Mouse (Mus musculus): ENCODE measurements at regions not wholly inside any gene's neighbourhood (a gene's known extent, or its start where the extent isn't known, plus 50 kb on each side); places are given as distances from the start of the nearest gene placed in this dataset.

GRCm38 (mm10) chr13:60237091-60237490 lies 59.9 kb upstream of the Gas1 start:
- DNase-seq (ENCODE audit: low spot score) (no peak), ATAC-seq (ENCODE audit: insufficient number of reproducible peaks, low FRiP score, low TSS enrichment, low read depth) (no peak)
- no peaks in the 10 kb centered on the region for H3K36me3 ChIP-seq (ENCODE audit: control insufficient read depth, insufficient read depth, low read length)
- 92% methylated on average over 3 of the region's 3 CpGs for WGBS
- peaks cover under 1% of the 10 kb centered on the region; the same call in 1 of the 2 replicates for H3K4me1 ChIP-seq (ENCODE audit: control insufficient read depth, insufficient read depth, low read length)
- H3K9ac ChIP-seq (ENCODE audit: low read length): no peak overlapping the region
- no peaks in the 10 kb centered on the region for H3K9me3 ChIP-seq (ENCODE audit: control insufficient read depth, low read length)
- H3K4me3 ChIP-seq (ENCODE audit: low read depth, low read length): no peak overlapping the region
- no peaks in the 10 kb centered on the region for H3K27me3 ChIP-seq (ENCODE audit: control insufficient read depth, insufficient read depth, low read length)
- H3K27ac ChIP-seq (replicated peaks; ENCODE audit: low read depth, low read length): no peak overlapping the region
- no peak overlapping the region for H3K4me2 ChIP-seq (ENCODE audit: low read depth, severe bottlenecking)

GRCm38 (mm10) chr13:60242447-60243109 lies 65.4 kb upstream of the Gas1 start:
- Histone ChIP-seq H3K9me3 (ENCODE audit: control insufficient read depth, low read length) (no peaks in the 10 kb centered on the region), H3K4me2 (ENCODE audit: low read depth, severe bottlenecking) (peak overlapping the region; percentile 10; the same call in 1 of the 2 replicates), H3K4me1 (ENCODE audit: control insufficient read depth, insufficient read depth, low read length) (peaks cover 15% of the 10 kb centered on the region), H3K9ac (ENCODE audit: low read length) (no peak overlapping the region; the same call in 1 of the 2 replicates), H3K36me3 (ENCODE audit: control insufficient read depth, insufficient read depth, low read length) (no peaks in the 10 kb centered on the region), H3K27me3 (ENCODE audit: control insufficient read depth, insufficient read depth, low read length) (no peaks in the 10 kb centered on the region), H3K27ac (replicated peaks; ENCODE audit: low read depth, low read length) (peak overlapping the region; percentile 90), H3K4me3 (ENCODE audit: low read depth, low read length) (no peak overlapping the region)
- DNase-seq (ENCODE audit: low spot score): peak; percentile 70
- ATAC-seq (ENCODE audit: insufficient number of reproducible peaks, low FRiP score, low TSS enrichment, low read depth): peak; percentile 67
- 25% methylated on average over 8 of the region's 8 CpGs for WGBS

GRCm38 (mm10) chr13:60243110-60243481 lies 65.9 kb upstream of the Gas1 start:
- no peaks in the 10 kb centered on the region for H3K9me3 ChIP-seq (ENCODE audit: control insufficient read depth, low read length)
- H3K9ac ChIP-seq (ENCODE audit: low read length): no peak overlapping the region
- no peaks in the 10 kb centered on the region for H3K27me3 ChIP-seq (ENCODE audit: control insufficient read depth, insufficient read depth, low read length)
- H3K36me3 ChIP-seq (ENCODE audit: control insufficient read depth, insufficient read depth, low read length): no peaks in the 10 kb centered on the region
- ATAC-seq (ENCODE audit: insufficient number of reproducible peaks, low FRiP score, low TSS enrichment, low read depth) (no peak), DNase-seq (ENCODE audit: low spot score) (no peak)
- WGBS: 30% methylated on average over 4 of the region's 4 CpGs
- no peak overlapping the region for H3K4me3 ChIP-seq (ENCODE audit: low read depth, low read length)
- H3K4me1 ChIP-seq (ENCODE audit: control insufficient read depth, insufficient read depth, low read length): peaks cover 15% of the 10 kb centered on the region
- H3K27ac ChIP-seq (replicated peaks; ENCODE audit: low read depth, low read length): peak overlapping the region; percentile 90
- H3K4me2 ChIP-seq (ENCODE audit: low read depth, severe bottlenecking): no peak overlapping the region

DNA sequence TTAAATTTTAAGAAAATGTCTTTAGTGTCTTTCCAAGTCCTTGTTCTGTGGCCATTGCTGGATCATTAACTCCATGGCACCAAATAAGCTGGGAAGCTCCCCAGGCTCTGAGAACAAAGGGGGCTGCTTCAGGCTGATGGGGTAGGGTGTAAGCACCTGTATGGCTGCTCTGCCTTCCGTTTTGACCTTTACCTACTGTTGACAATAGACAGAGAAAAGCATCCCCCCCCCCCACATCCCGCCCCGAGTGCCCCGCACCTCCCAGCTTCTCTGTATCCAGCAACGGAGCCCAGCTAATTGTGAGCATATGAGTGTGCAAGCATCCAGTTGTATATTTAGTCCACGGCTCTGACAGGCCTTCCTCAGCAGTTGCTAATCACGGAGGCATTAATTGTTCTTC lies 78.0 kb upstream of the Gas1 start:
- Histone ChIP-seq H3K9me3 (ENCODE audit: control insufficient read depth, low read length) (no peaks in the 10 kb centered on the region), H3K9ac (ENCODE audit: low read length) (peak overlapping the region; percentile 22; the same call in 1 of the 2 replicates), H3K4me1 (ENCODE audit: control insufficient read depth, insufficient read depth, low read length) (peaks cover 21% of the 10 kb centered on the region), H3K27ac (replicated peaks; ENCODE audit: low read depth, low read length) (peak overlapping the region; percentile 38; the same call in 1 of the 2 replicates), H3K36me3 (ENCODE audit: control insufficient read depth, insufficient read depth, low read length) (no peaks in the 10 kb centered on the region), H3K27me3 (ENCODE audit: control insufficient read depth, insufficient read depth, low read length) (no peaks in the 10 kb centered on the region), H3K4me2 (ENCODE audit: low read depth, severe bottlenecking) (0 out of 2 replicates have a peak overlapping the region, but pooled peaks have one; percentile 8), H3K4me3 (ENCODE audit: low read depth, low read length) (no peak overlapping the region)
- ATAC-seq (ENCODE audit: insufficient number of reproducible peaks, low FRiP score, low TSS enrichment, low read depth) (no peak), DNase-seq (ENCODE audit: low spot score) (no peak)
- 10% methylated on average over 7 of the region's 7 CpGs for WGBS

GRCm38 (mm10) chr13:60255715-60256114 lies 78.5 kb upstream of the Gas1 start:
- Histone ChIP-seq H3K27ac (replicated peaks; ENCODE audit: low read depth, low read length) (peak overlapping the region; percentile 38; the same call in 1 of the 2 replicates), H3K4me2 (ENCODE audit: low read depth, severe bottlenecking) (no peak overlapping the region), H3K9me3 (ENCODE audit: control insufficient read depth, low read length) (no peaks in the 10 kb centered on the region), H3K4me1 (ENCODE audit: control insufficient read depth, insufficient read depth, low read length) (peaks cover 21% of the 10 kb centered on the region), H3K27me3 (ENCODE audit: control insufficient read depth, insufficient read depth, low read length) (no peaks in the 10 kb centered on the region), H3K4me3 (ENCODE audit: low read depth, low read length) (no peak overlapping the region), H3K36me3 (ENCODE audit: control insufficient read depth, insufficient read depth, low read length) (no peaks in the 10 kb centered on the region), H3K9ac (ENCODE audit: low read length) (no peak overlapping the region; the same call in 1 of the 2 replicates)
- ATAC-seq (ENCODE audit: insufficient number of reproducible peaks, low FRiP score, low TSS enrichment, low read depth) (peak; percentile 74; the same call in 1 of the 2 replicates), DNase-seq (ENCODE audit: low spot score) (peak; percentile 66)
- 5% methylated on average over 7 of the region's 7 CpGs for WGBS

- Histone ChIP-seq H3K4me1 (ENCODE audit: control insufficient read depth, insufficient read depth, low read length) (peaks cover 21% of the 10 kb centered on the region), H3K27ac (replicated peaks; ENCODE audit: low read depth, low read length) (peak overlapping the region; percentile 61; the same call in 1 of the 2 replicates)
These were observed 79.8 kb upstream of the Gas1 start for GRCm38 (mm10) chr13:60256997-60257396.

DNA sequence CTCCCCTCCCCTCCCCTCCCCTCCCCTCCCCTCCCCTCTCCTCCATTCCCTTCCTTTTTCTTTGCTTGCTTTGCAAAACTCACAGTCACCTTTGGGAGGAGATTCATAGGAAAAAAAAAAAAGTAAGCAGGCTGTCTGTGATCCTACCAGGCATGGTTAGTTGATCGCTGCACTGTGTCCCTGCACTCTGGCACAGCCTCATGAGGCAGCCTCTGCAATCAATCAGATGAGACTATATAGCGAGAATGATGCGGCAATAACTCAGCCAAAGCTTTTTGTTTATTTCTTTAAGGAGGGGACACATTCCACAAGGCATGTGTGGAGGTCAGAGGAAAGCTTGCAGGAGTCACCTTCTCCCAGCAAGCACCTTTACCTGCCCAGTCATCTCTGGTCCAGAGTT lies 80.7 kb upstream of the Gas1 start:
- Histone ChIP-seq H3K9ac (ENCODE audit: low read length) (no peak overlapping the region), H3K4me2 (ENCODE audit: low read depth, severe bottlenecking) (no peak overlapping the region), H3K27me3 (ENCODE audit: control insufficient read depth, insufficient read depth, low read length) (no peaks in the 10 kb centered on the region), H3K4me1 (ENCODE audit: control insufficient read depth, insufficient read depth, low read length) (peaks cover 21% of the 10 kb centered on the region), H3K27ac (replicated peaks; ENCODE audit: low read depth, low read length) (no peak overlapping the region), H3K36me3 (ENCODE audit: control insufficient read depth, insufficient read depth, low read length) (no peaks in the 10 kb centered on the region), H3K4me3 (ENCODE audit: low read depth, low read length) (no peak overlapping the region), H3K9me3 (ENCODE audit: control insufficient read depth, low read length) (no peaks in the 10 kb centered on the region)
- WGBS: 29% methylated on average over 3 of the region's 3 CpGs
- DNase-seq (ENCODE audit: low spot score): no peak
- ATAC-seq (ENCODE audit: insufficient number of reproducible peaks, low FRiP score, low TSS enrichment, low read depth): no peak

More at GRCm38 (mm10) chr13:60256997-60257396, 79.8 kb upstream of the Gas1 start:
- Histone ChIP-seq H3K9me3 (ENCODE audit: control insufficient read depth, low read length) (no peaks in the 10 kb centered on the region), H3K27me3 (ENCODE audit: control insufficient read depth, insufficient read depth, low read length) (no peaks in the 10 kb centered on the region), H3K4me3 (ENCODE audit: low read depth, low read length) (no peak overlapping the region), H3K36me3 (ENCODE audit: control insufficient read depth, insufficient read depth, low read length) (no peaks in the 10 kb centered on the region), H3K4me2 (ENCODE audit: low read depth, severe bottlenecking) (no peak overlapping the region), H3K9ac (ENCODE audit: low read length) (no peak overlapping the region)
- 25% methylated on average over 8 of the region's 8 CpGs for WGBS
- ATAC-seq (ENCODE audit: insufficient number of reproducible peaks, low FRiP score, low TSS enrichment, low read depth) (0 out of 2 replicates have a peak, but pooled peaks have one; percentile 14), DNase-seq (ENCODE audit: low spot score) (peak; percentile 49)

GRCm38 (mm10) chr13:60262449-60263028 lies 85.4 kb upstream of the Gas1 start:
- no peak overlapping the region for H3K27ac ChIP-seq (replicated peaks; ENCODE audit: low read depth, low read length)
- DNase-seq (ENCODE audit: low spot score): no peak

More at GRCm38 (mm10) chr13:60262449-60263028, 85.4 kb upstream of the Gas1 start:
- Histone ChIP-seq H3K9ac (ENCODE audit: low read length) (no peak overlapping the region), H3K4me2 (ENCODE audit: low read depth, severe bottlenecking) (no peak overlapping the region), H3K4me1 (ENCODE audit: control insufficient read depth, insufficient read depth, low read length) (peaks cover 15% of the 10 kb centered on the region), H3K4me3 (ENCODE audit: low read depth, low read length) (no peak overlapping the region), H3K36me3 (ENCODE audit: control insufficient read depth, insufficient read depth, low read length) (no peaks in the 10 kb centered on the region), H3K27me3 (ENCODE audit: control insufficient read depth, insufficient read depth, low read length) (no peaks in the 10 kb centered on the region), H3K9me3 (ENCODE audit: control insufficient read depth, low read length) (no peaks in the 10 kb centered on the region)
- no peak for ATAC-seq (ENCODE audit: insufficient number of reproducible peaks, low FRiP score, low TSS enrichment, low read depth)
- 88% methylated on average over 11 of the region's 11 CpGs for WGBS

Data from limb, embryonic 11.5 days (tissue).